Mouse (Mus musculus): ENCODE results near the gene Smarcd1. TPM values are rescaled to one million over a fixed set of nuclear protein-coding genes. Genes with fewer than 3 reads are reported as not detected.

Gene Smarcd1
- total and polyA plus RNA-seq, 3 experiments = 12.0 to 69.1 (median 43.3) TPM

DNA sequence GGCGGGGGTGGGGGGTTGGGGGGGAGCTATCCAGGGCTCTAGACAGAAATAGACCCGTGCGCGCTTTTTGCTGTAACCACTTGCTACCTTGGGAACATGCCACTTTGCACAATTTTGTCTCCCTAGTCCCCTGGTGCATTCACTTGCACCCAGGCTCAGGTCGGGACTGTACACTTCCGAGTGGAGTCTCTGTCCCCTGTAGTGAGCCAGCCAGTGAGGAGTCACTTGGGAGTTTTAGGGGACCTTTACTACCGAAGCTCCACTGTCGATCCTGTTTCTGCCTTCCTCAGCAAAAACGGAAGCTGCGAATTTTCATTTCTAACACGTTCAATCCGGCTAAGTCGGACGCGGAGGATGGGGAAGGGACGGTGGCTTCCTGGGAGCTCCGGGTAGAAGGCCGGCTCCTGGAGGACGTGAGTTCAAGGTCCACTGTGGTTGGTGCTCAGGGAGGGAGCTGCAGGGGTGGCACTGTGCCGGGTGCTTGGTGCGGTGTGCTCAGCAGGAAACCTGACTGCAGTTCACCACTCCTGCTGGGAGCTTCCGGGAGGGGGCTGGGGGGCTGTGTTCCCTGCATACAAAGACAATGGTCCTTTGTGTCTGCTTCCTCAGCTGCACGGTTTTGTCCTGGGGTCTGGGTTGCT is 2.2 kb downstream of the Smarcd1 start:
- TF ChIP-seq POLR2AphosphoS5 (IDR thresholded peaks at IDR 0.05; ENCODE audit: insufficient replicate concordance, low read depth, low read length) = no peak
- TF ChIP-seq CTCF (IDR thresholded peaks at IDR 0.05; ENCODE audit: low read depth, low read length) = no peak
- no peak for TF ChIP-seq GATA2 (IDR thresholded peaks at IDR 0.05; ENCODE audit: borderline replicate concordance, low read depth, low read length)
- TF ChIP-seq GATA1 (IDR thresholded peaks at IDR 0.05; ENCODE audit: borderline replicate concordance, low read length) = no peak
- no peak for TF ChIP-seq TAL1 (conservative IDR thresholded peaks at IDR 0.05; ENCODE audit: low read depth, low read length)
- H3K4me3 ChIP-seq (ENCODE audit: low read depth, low read length) = no peak overlapping the region
- H3K27me3 ChIP-seq (ENCODE audit: insufficient read depth, low read length) = no peaks in the 10 kb centered on the region
- H3K4me1 ChIP-seq (ENCODE audit: insufficient read depth, low read depth, low read length) = peaks cover 31% of the 10 kb centered on the region
- H3K36me3 ChIP-seq (replicated peaks) = peaks cover 54% of the 10 kb centered on the region
- ATAC-seq (ENCODE audit: extremely low read depth, insufficient number of reproducible peaks, low FRiP score, poor library complexity, severe bottlenecking) (no peak), DNase-seq (ENCODE audit: low spot score) (no peak)
- peaks cover 6% of the 10 kb centered on the region; the same call in 1 of the 2 replicates for H3K9me3 ChIP-seq (replicated peaks)

DNA sequence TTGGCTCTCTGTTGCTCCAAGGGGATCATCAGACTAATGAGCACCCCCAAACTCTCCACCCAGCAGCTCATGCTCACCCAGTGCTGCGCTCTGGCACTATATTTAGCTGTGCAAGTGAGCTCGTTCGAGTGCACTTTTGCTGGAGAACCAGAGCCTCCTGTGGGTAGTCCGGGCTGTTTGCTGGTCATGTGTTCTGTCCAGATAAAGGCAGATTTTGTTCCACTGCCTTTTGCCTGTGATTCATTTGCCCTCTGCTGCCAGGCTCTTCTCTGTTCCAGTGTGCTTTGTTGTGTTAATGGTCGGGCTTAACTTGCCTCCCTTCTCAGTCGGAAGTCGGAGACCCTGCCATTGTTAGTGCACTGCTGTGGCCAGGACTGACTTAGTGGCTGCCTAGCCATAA is 3.0 kb downstream of the Smarcd1 start:
- H3K27me3 ChIP-seq (ENCODE audit: insufficient read depth, low read length) = no peaks in the 10 kb centered on the region
- ATAC-seq (ENCODE audit: extremely low read depth, insufficient number of reproducible peaks, low FRiP score, poor library complexity, severe bottlenecking) (no peak), DNase-seq (ENCODE audit: low spot score) (no peak)
- H3K9me3 ChIP-seq (replicated peaks) = peaks cover 6% of the 10 kb centered on the region; the same call in 1 of the 2 replicates
- H3K4me3 ChIP-seq (ENCODE audit: low read depth, low read length) = no peak overlapping the region
- no peak for TF ChIP-seq GATA2 (IDR thresholded peaks at IDR 0.05; ENCODE audit: borderline replicate concordance, low read depth, low read length)
- no peak for TF ChIP-seq GATA1 (IDR thresholded peaks at IDR 0.05; ENCODE audit: borderline replicate concordance, low read length)
- peaks cover 31% of the 10 kb centered on the region for H3K4me1 ChIP-seq (ENCODE audit: insufficient read depth, low read depth, low read length)
- peaks cover 62% of the 10 kb centered on the region for H3K36me3 ChIP-seq (replicated peaks)

DNA sequence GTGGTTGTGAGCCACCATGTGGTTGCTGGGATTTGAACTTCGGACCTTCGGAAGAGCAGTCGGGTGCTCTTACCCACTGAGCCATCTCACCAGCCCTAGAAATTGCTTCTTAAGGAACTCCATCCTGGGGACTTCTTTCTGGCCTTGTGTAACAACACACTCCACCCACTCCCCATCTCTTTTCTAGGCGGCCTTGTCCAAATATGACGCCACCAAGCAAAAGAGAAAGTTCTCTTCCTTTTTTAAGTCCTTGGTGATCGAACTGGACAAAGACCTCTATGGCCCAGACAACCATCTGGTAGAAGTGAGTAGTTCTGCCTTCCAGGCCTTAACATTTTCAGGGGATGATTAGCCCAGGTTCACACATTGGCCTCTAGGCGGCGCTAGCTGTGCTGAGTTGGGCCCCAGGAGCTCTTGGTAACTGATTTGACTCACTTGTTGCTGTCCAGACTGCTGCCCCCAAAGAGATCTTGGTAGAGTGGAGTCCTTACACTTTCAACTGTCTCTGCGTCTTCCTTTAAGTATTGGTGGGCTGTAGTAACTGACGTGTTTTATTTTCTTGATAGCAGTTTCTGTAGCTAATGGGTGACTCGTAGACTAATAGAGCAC is 3.6 kb downstream of the Smarcd1 start, which contains the start of gene Gm17349:
Gm17349 (minus strand) TSS at position 51 of the 609 bp plus-strand sequence.
- no peak for TF ChIP-seq GATA1 (IDR thresholded peaks at IDR 0.05; ENCODE audit: borderline replicate concordance, low read length)
- TF ChIP-seq GATA2 (IDR thresholded peaks at IDR 0.05; ENCODE audit: borderline replicate concordance, low read depth, low read length) = no peak
- TF ChIP-seq CTCF (IDR thresholded peaks at IDR 0.05; ENCODE audit: low read depth, low read length) = no peak
- TF ChIP-seq POLR2AphosphoS5 (IDR thresholded peaks at IDR 0.05; ENCODE audit: insufficient replicate concordance, low read depth, low read length) = no peak
- TF ChIP-seq TAL1 (conservative IDR thresholded peaks at IDR 0.05; ENCODE audit: low read depth, low read length) = no peak

DNA sequence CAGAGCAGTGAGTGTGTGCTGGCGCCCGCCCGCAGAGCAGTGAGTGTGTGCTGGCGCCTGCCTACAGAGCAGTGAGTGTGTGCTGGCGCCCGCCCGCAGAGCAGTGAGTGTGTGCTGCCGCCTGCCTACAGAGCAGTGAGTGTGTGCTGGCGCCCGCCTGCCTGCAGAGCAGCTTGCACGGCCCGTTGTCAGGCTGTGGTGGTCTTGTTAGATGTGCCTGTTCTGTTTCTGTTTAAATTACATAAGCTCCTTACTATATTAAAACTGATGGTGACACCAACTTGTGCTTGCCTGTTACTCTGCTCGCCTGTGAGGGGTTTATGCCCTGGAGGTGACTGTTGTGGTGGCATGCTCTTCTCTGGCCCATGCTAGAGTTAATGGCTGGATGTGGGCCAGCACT is 6.2 kb downstream of the Smarcd1 start:
- ATAC-seq (ENCODE audit: extremely low read depth, insufficient number of reproducible peaks, low FRiP score, poor library complexity, severe bottlenecking) = no peak
- Histone ChIP-seq H3K27me3 (ENCODE audit: insufficient read depth, low read length) (no peaks in the 10 kb centered on the region), H3K4me1 (ENCODE audit: insufficient read depth, low read depth, low read length) (peaks cover 4% of the 10 kb centered on the region), H3K4me3 (ENCODE audit: low read depth, low read length) (no peak overlapping the region), H3K36me3 (replicated peaks) (peaks cover 91% of the 10 kb centered on the region), H3K9me3 (replicated peaks) (peaks cover 6% of the 10 kb centered on the region; the same call in 1 of the 2 replicates)
- TF ChIP-seq CTCF (IDR thresholded peaks at IDR 0.05; ENCODE audit: low read depth, low read length) = no peak
- no peak for TF ChIP-seq GATA2 (IDR thresholded peaks at IDR 0.05; ENCODE audit: borderline replicate concordance, low read depth, low read length)
- no peak for TF ChIP-seq GATA1 (IDR thresholded peaks at IDR 0.05; ENCODE audit: borderline replicate concordance, low read length)
- no peak for TF ChIP-seq TAL1 (conservative IDR thresholded peaks at IDR 0.05; ENCODE audit: low read depth, low read length)
- no peak for TF ChIP-seq POLR2AphosphoS5 (IDR thresholded peaks at IDR 0.05; ENCODE audit: insufficient replicate concordance, low read depth, low read length)
- DNase-seq (ENCODE audit: low spot score) = no peak

More for the DNA sequence above, 3.6 kb downstream of the Smarcd1 start, which contains the start of gene Gm17349:
- ATAC-seq (ENCODE audit: extremely low read depth, insufficient number of reproducible peaks, low FRiP score, poor library complexity, severe bottlenecking) (no peak), DNase-seq (ENCODE audit: low spot score) (no peak)
- peaks cover 68% of the 10 kb centered on the region for H3K36me3 ChIP-seq (replicated peaks)
- H3K4me1 ChIP-seq (ENCODE audit: insufficient read depth, low read depth, low read length) = peaks cover 25% of the 10 kb centered on the region
- peaks cover 6% of the 10 kb centered on the region; the same call in 1 of the 2 replicates for H3K9me3 ChIP-seq (replicated peaks)
- no peak within 1 kb of the TSS for H3K4me3 ChIP-seq (ENCODE audit: low read depth, low read length)
- no peaks in the 10 kb centered on the region for H3K27me3 ChIP-seq (ENCODE audit: insufficient read depth, low read length)

DNA sequence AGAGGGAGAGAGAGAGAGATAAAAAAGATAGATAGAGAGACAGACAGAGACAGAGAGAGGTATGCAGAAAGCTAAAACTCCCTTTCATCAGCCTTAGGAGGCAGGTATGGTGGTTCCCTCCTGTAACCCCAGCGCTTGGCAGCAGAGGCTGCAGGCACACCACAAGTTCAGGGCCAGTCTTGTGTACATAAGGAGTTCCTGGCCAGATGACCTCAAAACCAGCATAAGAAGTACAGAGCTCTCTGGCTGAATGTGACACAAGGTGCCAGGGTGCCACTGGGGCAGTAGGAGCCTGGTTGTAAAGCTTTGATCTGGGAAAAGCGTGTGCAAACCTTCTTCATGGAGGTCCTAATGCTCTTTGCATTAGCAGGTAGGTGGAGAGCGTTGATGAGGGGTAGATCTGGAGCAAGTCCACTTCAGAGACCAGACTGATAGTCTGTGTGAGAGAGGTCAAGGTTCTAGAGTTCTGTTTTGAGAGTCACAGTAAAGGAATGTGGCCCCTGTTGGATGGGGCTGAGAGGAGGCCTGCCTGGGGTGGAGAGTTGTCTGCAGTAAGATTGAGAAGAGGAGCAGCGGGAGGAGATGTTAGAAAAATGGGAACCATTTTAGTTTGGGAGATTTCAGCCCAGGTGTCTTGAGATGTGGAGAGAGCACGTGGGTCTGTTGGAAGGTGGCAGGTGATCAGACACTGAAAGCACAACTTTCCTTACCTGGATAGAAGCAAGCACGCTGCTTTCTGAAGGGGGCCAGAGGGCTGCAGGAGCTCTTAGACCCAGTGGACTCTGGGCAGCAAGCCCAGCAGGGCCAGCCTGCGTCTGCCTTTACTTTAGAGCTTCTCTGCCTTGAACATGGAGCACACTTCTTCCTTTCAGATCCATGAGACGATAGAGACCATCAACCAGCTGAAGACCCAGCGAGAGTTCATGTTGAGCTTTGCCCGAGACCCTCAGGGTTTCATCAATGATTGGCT is 8.6 kb downstream of the Smarcd1 start:
- H3K36me3 ChIP-seq (replicated peaks) = peaks cover 82% of the 10 kb centered on the region
- TF ChIP-seq GATA2 (IDR thresholded peaks at IDR 0.05; ENCODE audit: borderline replicate concordance, low read depth, low read length) (no peak), POLR2AphosphoS5 (IDR thresholded peaks at IDR 0.05; ENCODE audit: insufficient replicate concordance, low read depth, low read length) (no peak), CTCF (IDR thresholded peaks at IDR 0.05; ENCODE audit: low read depth, low read length) (no peak), GATA1 (IDR thresholded peaks at IDR 0.05; ENCODE audit: borderline replicate concordance, low read length) (no peak), TAL1 (conservative IDR thresholded peaks at IDR 0.05; ENCODE audit: low read depth, low read length) (no peak)

More for the DNA sequence above, 8.6 kb downstream of the Smarcd1 start:
- Histone ChIP-seq H3K4me3 (ENCODE audit: low read depth, low read length) (no peak overlapping the region), H3K9me3 (replicated peaks) (peaks cover 6% of the 10 kb centered on the region; the same call in 1 of the 2 replicates), H3K27me3 (ENCODE audit: insufficient read depth, low read length) (no peaks in the 10 kb centered on the region), H3K4me1 (ENCODE audit: insufficient read depth, low read depth, low read length) (peaks cover 3% of the 10 kb centered on the region; the same call in 1 of the 2 replicates)
- DNase-seq (ENCODE audit: low spot score) (no peak), ATAC-seq (ENCODE audit: extremely low read depth, insufficient number of reproducible peaks, low FRiP score, poor library complexity, severe bottlenecking) (no peak)
